Mouse (Mus musculus) embryonic fibroblast, embryonic 13.5 days (primary cell): ENCODE data around the gene Cap1.

ENCODE experiments used
- CTCF ChIP-seq: IDR thresholded peaks from 2 replicates; pipeline ENCODE4 v1.5.1; 2011; ENCODE audit warnings: mild to moderate bottlenecking, control low read depth, low read length, moderate library complexity, borderline replicate concordance; ENCODE audit not compliant: insufficient read depth
- POLR2A ChIP-seq: IDR thresholded peaks from 2 replicates; pipeline ENCODE4 v1.6.1; 2011; ENCODE audit warnings: low read depth, mild to moderate bottlenecking, control low read depth, low read length, moderate library complexity

DNA sequence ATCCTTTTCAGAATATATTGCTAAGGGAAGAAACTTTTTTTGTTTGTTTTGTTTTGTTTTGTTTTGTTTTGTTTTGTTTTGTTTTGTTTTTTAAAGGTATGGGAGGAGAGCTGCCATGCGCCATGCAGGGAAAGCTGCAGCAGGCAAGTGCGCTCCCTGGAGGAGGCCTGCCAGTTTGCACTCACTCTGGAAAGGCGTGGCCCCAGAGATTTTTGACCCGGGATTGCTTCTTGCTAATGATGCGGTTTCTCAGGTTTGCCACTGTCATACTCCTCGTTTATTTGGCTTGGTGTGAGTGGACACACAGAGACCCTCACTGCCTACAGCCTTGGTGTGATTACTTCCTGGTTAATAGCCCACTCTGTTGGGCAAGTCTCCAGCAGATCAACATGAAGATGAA is 16.3 kb upstream of the Cap1 start:
- TF ChIP-seq CTCF, result peak; percentile 42; the same call in 1 of the 2 replicates
- no peak for TF ChIP-seq POLR2A
